Mouse (Mus musculus) heart, adult 2 months (tissue): ENCODE measurements around the gene Aldh1l1. TPM values are rescaled to one million over a fixed set of nuclear protein-coding genes. Genes with fewer than 3 reads are reported as not detected.

Source experiments
- DNase-seq, 2 experiments: peaks; one replicate each; pipeline ENCODE4 v3.0.0; 2021
- H3K27ac ChIP-seq: fragments of 200-600 bp; 2 replicates; pipeline ENCODE4 v1.8.1; 2022
- H3K27me3 ChIP-seq: fragments of 200-500 bp; 2 replicates; pipeline ENCODE4 v1.6.1; 2012; ENCODE audit warnings: mild to moderate bottlenecking, low read length, inconsistent platforms, mixed read lengths; ENCODE audit not compliant: control insufficient read depth, insufficient read depth
- H3K36me3 ChIP-seq: fragments of 200-500 bp; 2 replicates; pipeline ENCODE4 v1.6.1; 2012; ENCODE audit warnings: low read length, inconsistent platforms; ENCODE audit not compliant: control insufficient read depth, insufficient read depth
- H3K4me1 ChIP-seq: fragments of 200-500 bp; 2 replicates; pipeline ENCODE4 v1.6.1; 2011; ENCODE audit warnings: low read length; ENCODE audit not compliant: control insufficient read depth, insufficient read depth
- H3K4me3 ChIP-seq: fragments of 200-600 bp; 2 replicates; pipeline ENCODE4 v1.8.1; 2022
- H3K79me2 ChIP-seq: fragments of 200-500 bp; replicated peaks from 2 replicates; pipeline ENCODE4 v1.6.1; 2012; ENCODE audit warnings: mild to moderate bottlenecking, inconsistent platforms, low read length, moderate library complexity, mixed read lengths; ENCODE audit not compliant: control insufficient read depth, insufficient read depth
- H3K9ac ChIP-seq: fragments of 200-500 bp; 2 replicates; pipeline ENCODE4 v1.6.1; 2012; ENCODE audit warnings: low read depth, mild to moderate bottlenecking, control low read depth, inconsistent platforms, low read length, mixed read lengths
- CTCF ChIP-seq: fragments of 200-600 bp; IDR thresholded peaks from 2 replicates; pipeline ENCODE4 v1.8.1; 2022; ENCODE audit warnings: antibody characterized with exemption, mild to moderate bottlenecking, moderate library complexity
- EP300 ChIP-seq: fragments of 200-500 bp; IDR thresholded peaks from 2 replicates; pipeline ENCODE4 v1.6.1; 2011; ENCODE audit warnings: low read depth, low read length, control low read depth; ENCODE audit not compliant: insufficient read depth
- POLR2A ChIP-seq: fragments of 200-500 bp; IDR thresholded peaks from 2 replicates; pipeline ENCODE4 v1.6.1; 2011; ENCODE audit warnings: mild to moderate bottlenecking, low read depth, low read length, control low read depth; ENCODE audit not compliant: insufficient read depth
- WGBS: fragments of 180-500 bp; shearing (Covaris S2); methylation state at CpG from one replicate; pipeline ENCODE4 v1.1.7; 2018; 5-methylcytosine and 5-hydroxymethylcytosine counted together
- intact Hi-C: fragments of 180-260 bp; cut with DNase I; formaldehyde crosslinking; loops from one replicate; pipeline ENCODE4 v1.15.1; 2025
- polyA plus RNA-seq: library from polyadenylated mRNA; depleted of rRNA; stranded (reverse); fragments of >200 nt; gene quantifications from 2 replicates; pipeline ENCODE4 v1.2.3, GENCODE M21; 2012
- total RNA-seq, 2 experiments: library from RNA; stranded (reverse); gene quantifications; 2 replicates each; pipeline ENCODE4 v1.2.3; 2021

Gene Aldh1l1
- total and polyA plus RNA-seq, 3 experiments = 2.5 to 3.7 (median 3.2) TPM

DNA sequence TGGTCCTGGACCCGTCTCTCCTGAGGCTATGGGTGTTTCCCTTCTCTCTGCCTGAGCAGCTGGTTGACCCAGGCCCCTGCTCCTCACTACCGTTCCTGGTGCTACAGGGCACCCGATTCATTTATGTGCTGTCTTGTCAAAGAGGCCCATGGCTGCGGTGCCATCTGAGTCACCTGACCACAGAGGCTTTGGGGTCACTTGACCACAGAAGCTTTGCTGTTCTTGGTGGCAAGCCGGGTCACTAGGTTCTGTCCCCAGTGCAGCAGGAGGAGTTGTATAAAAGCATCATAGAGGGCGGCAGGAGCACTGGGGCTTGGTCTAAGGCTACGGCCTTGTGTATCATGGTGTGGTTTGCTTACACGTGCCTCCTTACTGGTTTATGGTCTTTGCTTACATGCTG lies 127.0 kb downstream of the Aldh1l1 start:
- no peaks in the 10 kb centered on the region for H3K79me2 ChIP-seq
- WGBS = 89% methylated on average over 8 of the region's 8 CpGs
- H3K36me3 ChIP-seq = no peaks in the 10 kb centered on the region
- intact Hi-C loops = no loop called here
- no peak for DNase-seq
- H3K27ac ChIP-seq = no peak overlapping the region
- no peak overlapping the region for H3K9ac ChIP-seq
- H3K27me3 ChIP-seq = no peaks in the 10 kb centered on the region
- peaks cover 10% of the 10 kb centered on the region; the same call in 1 of the 2 replicates for H3K4me1 ChIP-seq
- no peak overlapping the region for H3K4me3 ChIP-seq
- no peak for TF ChIP-seq CTCF
- no peak for TF ChIP-seq EP300
- no peak for TF ChIP-seq POLR2A

DNA sequence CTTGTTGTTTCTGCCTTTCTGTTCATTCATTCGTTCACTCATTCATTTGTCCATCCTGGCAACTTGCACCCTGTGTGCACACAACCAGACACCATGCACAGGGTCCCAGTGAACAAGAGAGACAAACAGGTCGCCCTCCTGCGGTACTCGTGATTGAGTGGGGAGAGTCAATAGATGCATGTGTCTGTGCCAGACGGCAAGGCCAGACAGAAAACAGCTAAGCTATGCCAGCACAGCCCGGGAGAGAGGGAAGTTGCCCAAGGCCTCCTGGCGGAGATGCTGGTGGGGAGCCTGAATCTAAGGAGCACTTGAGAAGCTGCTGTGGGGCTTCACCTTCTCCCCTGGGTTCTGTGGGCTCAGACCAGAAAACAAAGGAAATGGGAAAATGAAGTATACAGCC lies 129.1 kb downstream of the Aldh1l1 start:
- Histone ChIP-seq H3K27me3 (no peaks in the 10 kb centered on the region), H3K27ac (peak overlapping the region; percentile 92), H3K79me2 (no peaks in the 10 kb centered on the region), H3K4me1 (peaks cover 13% of the 10 kb centered on the region; the same call in 1 of the 2 replicates), H3K36me3 (no peaks in the 10 kb centered on the region), H3K4me3 (no peak overlapping the region), H3K9ac (no peak overlapping the region)
- intact Hi-C loops = no loop called here
- TF ChIP-seq EP300 (no peak), CTCF (no peak), POLR2A (no peak)
- peak in 1 of 2 experiments; percentile 45 for DNase-seq
- 59% methylated on average over 7 of the region's 7 CpGs for WGBS

DNA sequence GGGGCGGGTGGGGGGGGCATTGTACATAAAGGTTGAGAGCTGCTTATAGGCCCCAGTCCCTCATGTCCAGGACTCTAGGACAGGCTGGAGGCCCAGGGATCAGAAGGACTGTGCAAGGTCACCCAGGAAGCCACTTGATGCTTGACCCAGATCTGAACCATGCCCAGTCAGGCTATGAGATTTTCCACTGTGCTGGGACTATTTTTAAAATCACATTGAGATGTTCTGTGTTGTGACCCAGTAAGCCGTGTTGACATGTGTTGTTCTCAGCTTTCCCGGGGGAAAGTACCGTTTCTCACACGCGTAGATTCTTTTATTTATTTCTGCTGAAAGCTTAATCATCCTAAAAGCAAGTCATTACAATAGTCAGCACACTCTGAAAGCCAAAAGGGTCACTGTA lies 129.8 kb downstream of the Aldh1l1 start:
- peak in 1 of 2 experiments; percentile 73 for DNase-seq
- TF ChIP-seq EP300 (peak; percentile 88), CTCF (no peak), POLR2A (no peak)
- H3K4me1 ChIP-seq = peaks cover 13% of the 10 kb centered on the region; the same call in 1 of the 2 replicates

DNA sequence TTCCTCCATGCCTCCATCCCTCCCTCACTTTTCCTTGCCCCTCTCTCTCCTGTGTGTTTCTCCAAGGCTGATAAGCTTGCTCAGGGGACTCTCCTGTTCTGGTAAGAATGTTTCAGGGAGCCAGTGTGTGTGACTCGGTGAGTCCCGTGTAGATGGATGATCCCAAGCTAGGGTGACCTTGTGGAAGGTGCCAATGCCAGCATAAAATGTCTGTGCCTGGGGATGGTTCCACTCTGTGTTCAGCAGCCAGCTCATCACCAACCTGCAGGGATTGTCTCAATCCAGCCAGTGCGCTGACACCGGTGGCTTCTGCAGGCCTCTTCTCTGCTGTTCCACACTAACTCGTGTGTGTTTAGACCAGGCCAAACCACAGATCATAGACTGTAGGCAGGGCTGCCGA lies 130.3 kb downstream of the Aldh1l1 start:
- TF ChIP-seq POLR2A (no peak), CTCF (no peak), EP300 (no peak)
- H3K79me2 ChIP-seq = no peaks in the 10 kb centered on the region
- no peaks in the 10 kb centered on the region for H3K27me3 ChIP-seq
- H3K4me3 ChIP-seq = no peak overlapping the region
- H3K36me3 ChIP-seq = no peaks in the 10 kb centered on the region
- peaks cover 13% of the 10 kb centered on the region; the same call in 1 of the 2 replicates for H3K4me1 ChIP-seq
- peak overlapping the region; percentile 92 for H3K27ac ChIP-seq
- intact Hi-C loops = no loop called here
- no peak overlapping the region for H3K9ac ChIP-seq
- no peak for DNase-seq
- 64% methylated on average over 6 of the region's 6 CpGs for WGBS

More for the DNA sequence above, 129.8 kb downstream of the Aldh1l1 start:
- no peaks in the 10 kb centered on the region for H3K27me3 ChIP-seq
- H3K36me3 ChIP-seq = no peaks in the 10 kb centered on the region
- peak overlapping the region; percentile 92 for H3K27ac ChIP-seq
- intact Hi-C loops = no loop called here
- 46% methylated on average over 6 of the region's 6 CpGs for WGBS
- no peaks in the 10 kb centered on the region for H3K79me2 ChIP-seq
- no peak overlapping the region for H3K9ac ChIP-seq
- no peak overlapping the region for H3K4me3 ChIP-seq

DNA sequence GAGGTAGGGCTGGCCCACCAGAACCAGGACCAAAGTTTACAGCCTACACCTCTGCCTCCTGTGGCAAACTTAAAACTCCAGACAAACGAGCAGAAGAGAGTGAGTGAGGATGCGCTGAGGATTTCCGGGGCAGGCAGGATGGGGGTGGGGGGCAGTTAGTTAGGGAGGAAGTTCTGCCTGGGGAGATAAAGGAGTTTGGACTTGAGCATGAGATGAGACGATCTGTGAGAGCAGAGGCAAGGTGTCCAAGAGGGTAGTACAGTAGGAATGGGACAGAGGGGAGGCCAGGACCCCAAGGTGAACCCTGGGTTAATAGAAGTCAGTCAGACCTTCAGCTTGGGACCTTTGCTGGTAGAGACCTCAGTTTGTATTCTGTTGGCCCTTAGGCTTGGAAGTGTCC lies 132.0 kb downstream of the Aldh1l1 start:
- Histone ChIP-seq H3K27me3 (no peaks in the 10 kb centered on the region), H3K36me3 (no peaks in the 10 kb centered on the region), H3K4me3 (no peak overlapping the region), H3K27ac (peak overlapping the region; percentile 91), H3K4me1 (peaks cover 13% of the 10 kb centered on the region; the same call in 1 of the 2 replicates), H3K79me2 (no peaks in the 10 kb centered on the region), H3K9ac (no peak overlapping the region)
- no peak for TF ChIP-seq POLR2A
- 47% methylated on average over 4 of the region's 4 CpGs for WGBS
- DNase-seq = no peak
- intact Hi-C loops = no loop called here

DNA sequence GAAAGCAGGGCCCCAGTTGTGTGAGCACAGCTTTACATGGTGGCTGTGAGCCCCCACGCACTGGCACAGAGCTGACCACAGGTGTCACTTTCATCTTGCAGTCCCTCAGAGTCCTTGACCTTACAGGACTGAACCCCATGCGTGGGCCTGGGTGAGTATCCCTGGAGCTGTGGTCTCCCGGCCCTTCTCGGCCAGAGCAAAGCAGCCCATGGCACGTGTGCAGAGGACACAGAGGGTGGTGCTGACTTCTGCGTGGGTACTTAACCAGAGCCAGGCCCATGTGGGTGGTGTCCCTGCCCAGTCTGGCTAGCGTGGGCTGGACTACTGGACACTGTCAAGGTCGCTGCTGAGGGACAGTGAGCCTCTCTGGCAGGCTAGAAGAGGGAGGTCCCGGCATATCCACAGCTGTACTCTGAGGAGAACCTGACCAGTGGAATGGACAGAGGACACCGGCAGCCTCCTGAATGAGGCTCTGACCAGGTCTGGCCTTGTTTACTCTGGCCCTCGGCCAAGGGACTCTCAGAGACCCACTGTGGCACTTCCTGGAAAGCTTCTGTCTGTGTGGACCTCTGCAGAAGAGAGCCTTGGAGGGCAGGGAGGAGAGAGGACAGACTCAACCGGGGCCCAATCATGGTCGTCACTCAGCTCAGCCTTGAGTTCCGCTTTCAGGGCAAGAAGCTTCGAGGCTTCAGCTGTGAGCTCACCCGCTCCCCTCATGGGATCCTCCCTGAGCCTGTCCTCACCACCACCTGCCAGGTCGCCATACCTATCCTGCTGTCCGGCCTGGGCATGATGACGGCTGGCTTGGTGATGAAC lies 132.8 kb downstream of the Aldh1l1 start:
- H3K4me1 ChIP-seq = peaks cover 15% of the 10 kb centered on the region; the same call in 1 of the 2 replicates
- peak overlapping the region; percentile 91 for H3K27ac ChIP-seq

More for the DNA sequence above, 132.8 kb downstream of the Aldh1l1 start:
- H3K9ac ChIP-seq = peak overlapping the region; percentile 30
- WGBS = 42% methylated on average over 19 of the region's 19 CpGs
- no peaks in the 10 kb centered on the region for H3K79me2 ChIP-seq
- intact Hi-C loops = no loop called here
- H3K27me3 ChIP-seq = no peaks in the 10 kb centered on the region
- TF ChIP-seq POLR2A (peak; percentile 49; the same call in 1 of the 2 replicates), EP300 (no peak)
- H3K4me3 ChIP-seq = peak overlapping the region; percentile 49
- H3K36me3 ChIP-seq = no peaks in the 10 kb centered on the region
- peak; percentile 62 to 72 for DNase-seq
